Mouse (Mus musculus): Measurements from ENCODE around the gene Rapgefl1. TPM values are rescaled to one million over a fixed set of nuclear protein-coding genes. Genes with fewer than 3 reads are reported as not detected.

Gene Rapgefl1
- polyA plus RNA-seq, 1 experiment from 2014 or later, result 6.3 TPM

DNA sequence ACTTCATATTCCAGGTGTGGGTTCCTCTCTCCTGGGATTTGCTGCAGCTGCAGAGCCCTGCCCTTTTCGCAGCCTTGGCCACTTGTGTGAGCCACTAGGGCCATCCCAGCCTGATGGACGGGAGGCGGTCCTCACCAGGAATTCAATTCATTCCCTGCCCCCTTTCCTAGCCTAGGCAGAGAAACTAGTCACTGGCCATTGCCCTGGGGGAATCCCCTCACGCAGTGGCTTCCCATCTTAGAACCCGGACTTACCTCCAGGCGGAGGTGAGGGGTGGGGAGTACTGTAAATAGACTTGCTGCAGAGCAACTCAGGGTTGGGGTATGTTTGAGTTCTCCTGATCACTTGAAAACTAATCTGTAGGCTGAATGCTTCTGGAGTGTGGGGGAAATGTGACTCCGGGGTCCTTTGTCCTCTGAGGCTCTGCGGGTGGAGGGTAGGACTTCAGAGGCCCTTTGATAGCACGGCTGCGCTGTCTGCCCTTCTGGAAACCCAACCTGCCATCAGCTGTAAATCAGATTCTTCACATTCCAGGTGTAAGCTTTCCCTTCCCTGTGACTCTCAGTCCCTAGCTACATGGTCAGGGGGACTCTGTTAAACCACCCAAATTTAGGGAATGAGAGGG is 66.1 kb downstream of the Rapgefl1 start:
- peaks cover 37% of the 10 kb centered on the region for H3K36me3 ChIP-seq (ENCODE audit: control insufficient read depth, insufficient read depth, low read length)
- no peak overlapping the region for H3K4me2 ChIP-seq (ENCODE audit: low read depth, low read length)
- H3K9me3 ChIP-seq (ENCODE audit: control insufficient read depth, low read length), result no peaks in the 10 kb centered on the region
- H3K27ac ChIP-seq (replicated peaks; ENCODE audit: low read depth, low read length), result peak overlapping the region; percentile 50
- peaks cover 9% of the 10 kb centered on the region for H3K4me1 ChIP-seq (ENCODE audit: control insufficient read depth, insufficient read depth, low read length)
- H3K27me3 ChIP-seq (replicated peaks; ENCODE audit: control insufficient read depth, insufficient read depth, low read length), result no peaks in the 10 kb centered on the region
- WGBS, result 10% methylated on average over 10 of the region's 10 CpGs
- peak; percentile 48 for DNase-seq (ENCODE audit: low spot score)
- no peak overlapping the region for H3K4me3 ChIP-seq (ENCODE audit: low read depth, low read length)
- no peak overlapping the region for H3K9ac ChIP-seq (ENCODE audit: low read depth, low read length)
- ATAC-seq (ENCODE audit: low read depth), result peak; percentile 15; the same call in 1 of the 2 replicates

Other genes starting within 250 kb of the Rapgefl1 start
- 12.6 and 13.6 TPM in 2 replicates for gene Ormdl3, start 249.4 kb upstream of the Rapgefl1 start, polyA plus RNA-seq (2014; fragmentation: Nextera tagmentation; extraction: Ambion mirVana)
- gene Lrrc3c, start 238.5 kb upstream of the Rapgefl1 start, polyA plus RNA-seq (2014; fragmentation: Nextera tagmentation; extraction: Ambion mirVana), result not detected in 2 replicates
- gene Gm12355, start 211.1 kb upstream of the Rapgefl1 start, polyA plus RNA-seq (2014; fragmentation: Nextera tagmentation; extraction: Ambion mirVana), result 0.54 and 0.75 TPM in 2 replicates
- gene Gsdma3, start 210.4 kb upstream of the Rapgefl1 start, polyA plus RNA-seq (2014; fragmentation: Nextera tagmentation; extraction: Ambion mirVana), result not detected in 2 replicates
- gene Gsdma2, start 190.0 kb upstream of the Rapgefl1 start, polyA plus RNA-seq (2014; fragmentation: Nextera tagmentation; extraction: Ambion mirVana), result not detected in 2 replicates
- gene Gsdma, start 172.4 kb upstream of the Rapgefl1 start, polyA plus RNA-seq (2014; fragmentation: Nextera tagmentation; extraction: Ambion mirVana), result 0.64 and 2.0 TPM in 2 replicates
- gene Psmd3, start 154.2 kb upstream of the Rapgefl1 start, polyA plus RNA-seq (2014; fragmentation: Nextera tagmentation; extraction: Ambion mirVana), result 136 and 146 TPM in 2 replicates
- not detected in 2 replicates for gene Csf3, start 135.5 kb upstream of the Rapgefl1 start, polyA plus RNA-seq (2014; fragmentation: Nextera tagmentation; extraction: Ambion mirVana)
- gene Med24, start 107.3 kb upstream of the Rapgefl1 start, polyA plus RNA-seq (2014; fragmentation: Nextera tagmentation; extraction: Ambion mirVana), result 40.7 and 49.0 TPM in 2 replicates
- 57.7 and 62.2 TPM in 2 replicates for gene Thra, start 96.1 kb upstream of the Rapgefl1 start, polyA plus RNA-seq (2014; fragmentation: Nextera tagmentation; extraction: Ambion mirVana)
- 1.1 and 1.9 TPM in 2 replicates for gene Nr1d1, start 61.5 kb upstream of the Rapgefl1 start, polyA plus RNA-seq (2014; fragmentation: Nextera tagmentation; extraction: Ambion mirVana)
- gene Msl1, start 41.3 kb upstream of the Rapgefl1 start, polyA plus RNA-seq (2014; fragmentation: Nextera tagmentation; extraction: Ambion mirVana), result 18.1 and 18.5 TPM in 2 replicates
- 32.2 and 34.0 TPM in 2 replicates for gene Casc3, start 31.9 kb upstream of the Rapgefl1 start, polyA plus RNA-seq (2014; fragmentation: Nextera tagmentation; extraction: Ambion mirVana)
- 3.9 and 4.3 TPM in 2 replicates for gene Wipf2, start 26.9 kb downstream of the Rapgefl1 start, polyA plus RNA-seq (2014; fragmentation: Nextera tagmentation; extraction: Ambion mirVana)
- 22.7 and 23.0 TPM in 2 replicates for gene Cdc6, start 71.0 kb downstream of the Rapgefl1 start, polyA plus RNA-seq (2014; fragmentation: Nextera tagmentation; extraction: Ambion mirVana)
- 46.4 and 50.3 TPM in 2 replicates for gene Rara, start 91.0 kb downstream of the Rapgefl1 start, polyA plus RNA-seq (2014; fragmentation: Nextera tagmentation; extraction: Ambion mirVana)
- 0.34 and 0.56 TPM in 2 replicates for gene Gjd3, start 146.2 kb downstream of the Rapgefl1 start, polyA plus RNA-seq (2014; fragmentation: Nextera tagmentation; extraction: Ambion mirVana)
- gene Top2a, start 187.4 kb downstream of the Rapgefl1 start, polyA plus RNA-seq (2014; fragmentation: Nextera tagmentation; extraction: Ambion mirVana), result 181 and 201 TPM in 2 replicates
- gene Igfbp4, start 204.5 kb downstream of the Rapgefl1 start, polyA plus RNA-seq (2014; fragmentation: Nextera tagmentation; extraction: Ambion mirVana), result 966 and 1,068 TPM in 2 replicates

Measured in embryonic facial prominence, embryonic 14.5 days (tissue).